Mouse (Mus musculus) heart, adult 11 months (tissue): ENCODE measurements around the gene Cadps.

ENCODE experiments used
- DNase-seq: peaks from one replicate; pipeline ENCODE4 v3.0.0; 2022

The Cadps gene

GRCm38 (mm10) chr14:12387176-12387575 lies 435.7 kb downstream of the Cadps start:
- DNase-seq, result no peak

GRCm38 (mm10) chr14:12377883-12378282 lies 445.0 kb downstream of the Cadps start:
- DNase-seq, result no peak

GRCm38 (mm10) chr14:12377289-12377688 lies 445.6 kb downstream of the Cadps start:
- DNase-seq, result no peak

- no peak for DNase-seq
Measured at GRCm38 (mm10) chr14:12375451-12375850, 447.4 kb downstream of the Cadps start.

- peak; percentile 79 for DNase-seq
Measured at GRCm38 (mm10) chr14:12350271-12350916, 472.5 kb downstream of the Cadps start.

- DNase-seq, result peak; percentile 74
Measured at GRCm38 (mm10) chr14:12349334-12350090, 473.4 kb downstream of the Cadps start.

- no peak for DNase-seq
Measured at GRCm38 (mm10) chr14:12348089-12348488, 474.8 kb downstream of the Cadps start, which contains the start of gene Fezf2. Gene Fezf2 (minus strand): TSS chr14:12348189.

- peak; percentile 76 for DNase-seq
Measured at GRCm38 (mm10) chr14:12346865-12347600, 475.8 kb downstream of the Cadps start.

- peak; percentile 70 for DNase-seq
Measured at GRCm38 (mm10) chr14:12346011-12346864, 476.6 kb downstream of the Cadps start.

- DNase-seq, result peak; percentile 81
Measured at GRCm38 (mm10) chr14:12345241-12345921, 477.5 kb downstream of the Cadps start.

GRCm38 (mm10) chr14:12344746-12345240 lies 478.1 kb downstream of the Cadps start:
- peak; percentile 69 for DNase-seq

- peak; percentile 63 for DNase-seq
Measured at GRCm38 (mm10) chr14:12344061-12344745, 478.7 kb downstream of the Cadps start.

- peak; percentile 66 for DNase-seq
Measured at GRCm38 (mm10) chr14:12343451-12343941, 479.4 kb downstream of the Cadps start.

GRCm38 (mm10) chr14:12342458-12343131 lies 480.3 kb downstream of the Cadps start:
- DNase-seq, result peak; percentile 49

- peak; percentile 37 for DNase-seq
Measured at GRCm38 (mm10) chr14:12341789-12342457, 481.0 kb downstream of the Cadps start.

- peak; percentile 61 for DNase-seq
Measured at GRCm38 (mm10) chr14:12341075-12341788, 481.6 kb downstream of the Cadps start.

- DNase-seq, result peak; percentile 27
Measured at GRCm38 (mm10) chr14:12340238-12341074, 482.4 kb downstream of the Cadps start.
